Mouse (Mus musculus): ENCODE data around the gene Mpv17l2. TPM values are rescaled to one million over a fixed set of nuclear protein-coding genes. Genes with fewer than 3 reads are reported as not detected.

The Mpv17l2 gene
- polyA plus RNA-seq, 1 experiment from 2014 or later, result 38.4 TPM

DNA sequence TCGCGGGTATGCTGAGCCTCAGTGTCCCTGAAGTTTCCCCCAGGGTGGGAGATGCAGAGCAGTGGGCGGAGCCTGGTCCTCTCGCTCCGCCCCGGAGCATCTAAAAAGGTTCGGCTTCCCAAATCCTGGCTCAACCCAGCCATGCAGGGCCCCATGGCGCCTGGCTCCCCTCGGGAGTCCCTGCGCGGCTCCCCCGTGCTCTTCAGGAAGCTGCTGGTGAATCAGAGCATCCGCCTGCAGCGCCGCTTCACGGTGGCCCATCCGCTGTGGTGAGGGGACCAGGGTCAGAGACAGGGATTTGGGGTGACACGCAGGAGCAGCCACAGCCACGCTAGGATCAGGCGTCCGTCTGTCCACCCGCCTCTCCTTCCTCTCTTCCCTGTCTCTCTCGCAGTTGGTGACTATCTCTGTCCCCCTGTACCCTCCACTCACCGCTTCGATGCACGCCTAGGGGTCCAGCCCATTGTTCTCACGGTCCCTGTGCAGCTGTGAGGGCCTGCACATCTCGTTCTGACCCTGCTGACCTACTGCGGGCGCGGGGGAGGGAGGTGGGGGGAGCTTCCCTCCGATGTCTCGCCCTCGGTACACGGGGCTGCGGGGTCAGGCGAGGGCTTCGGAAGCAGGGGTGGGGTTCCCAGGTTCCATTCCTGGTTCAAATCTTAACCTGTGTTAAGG is 17.6 kb downstream of the Mpv17l2 start:
- ATAC-seq (replicated peaks), result no peak; the same call in 1 of the 2 replicates
- H3K4me3 ChIP-seq, result peak overlapping the region; percentile 24
- H3K27ac ChIP-seq, result no peak overlapping the region
- H3K9me3 ChIP-seq, result no peaks in the 10 kb centered on the region
- peak overlapping the region; percentile 21; the same call in 1 of the 2 replicates for H3K9ac ChIP-seq
- H3K4me2 ChIP-seq, result peak overlapping the region; percentile 54
- peaks cover 17% of the 10 kb centered on the region for H3K4me1 ChIP-seq
- H3K36me3 ChIP-seq (replicated peaks), result no peaks in the 10 kb centered on the region
- peaks cover 53% of the 10 kb centered on the region for H3K27me3 ChIP-seq (replicated peaks)
- WGBS, result 2% methylated on average over 38 of the region's 38 CpGs

- Histone ChIP-seq H3K27me3 (replicated peaks) (peaks cover 52% of the 10 kb centered on the region), H3K36me3 (replicated peaks) (no peaks in the 10 kb centered on the region), H3K9me3 (no peaks in the 10 kb centered on the region), H3K27ac (no peak overlapping the region), H3K4me2 (no peak overlapping the region), H3K9ac (no peak overlapping the region), H3K4me3 (no peak overlapping the region), H3K4me1 (peaks cover 17% of the 10 kb centered on the region)
- WGBS, result 77% methylated on average over 11 of the region's 11 CpGs
- no peak for ATAC-seq (replicated peaks)
These were observed 18.6 kb downstream of the Mpv17l2 start for GRCm38 (mm10) chr8:70742176-70742575.

- Histone ChIP-seq H3K4me3 (no peak overlapping the region), H3K27ac (no peak overlapping the region), H3K36me3 (replicated peaks) (no peaks in the 10 kb centered on the region), H3K4me1 (peaks cover 17% of the 10 kb centered on the region), H3K9ac (no peak overlapping the region), H3K27me3 (replicated peaks) (peaks cover 48% of the 10 kb centered on the region), H3K9me3 (no peaks in the 10 kb centered on the region), H3K4me2 (no peak overlapping the region)
- no peak for ATAC-seq (replicated peaks)
- 72% methylated on average over 5 of the region's 5 CpGs for WGBS
These were observed 19.1 kb downstream of the Mpv17l2 start for GRCm38 (mm10) chr8:70741661-70742060.

- H3K27me3 ChIP-seq (replicated peaks), result peaks cover 19% of the 10 kb centered on the region
- no peak overlapping the region for H3K9ac ChIP-seq
- no peak overlapping the region for H3K4me2 ChIP-seq
- no peak overlapping the region for H3K4me3 ChIP-seq
- H3K4me1 ChIP-seq, result peaks cover 4% of the 10 kb centered on the region
- H3K36me3 ChIP-seq (replicated peaks), result no peaks in the 10 kb centered on the region
- H3K27ac ChIP-seq, result no peak overlapping the region
- ATAC-seq (replicated peaks), result no peak
- WGBS, result 79% methylated on average over 3 of the region's 3 CpGs
- H3K9me3 ChIP-seq, result no peaks in the 10 kb centered on the region
These were observed 22.5 kb downstream of the Mpv17l2 start for GRCm38 (mm10) chr8:70738211-70738610.

- Histone ChIP-seq H3K4me1 (no peaks in the 10 kb centered on the region), H3K4me3 (no peak overlapping the region), H3K27me3 (replicated peaks) (peaks cover 14% of the 10 kb centered on the region), H3K36me3 (replicated peaks) (no peaks in the 10 kb centered on the region), H3K27ac (no peak overlapping the region), H3K9ac (no peak overlapping the region), H3K4me2 (no peak overlapping the region), H3K9me3 (no peaks in the 10 kb centered on the region)
- ATAC-seq (replicated peaks), result no peak
- 72% methylated on average over 5 of the region's 5 CpGs for WGBS
These were observed 23.0 kb downstream of the Mpv17l2 start for GRCm38 (mm10) chr8:70737705-70738104.

GRCm38 (mm10) chr8:70730956-70731355 is 29.8 kb downstream of the Mpv17l2 start:
- Histone ChIP-seq H3K9ac (no peak overlapping the region), H3K4me2 (no peak overlapping the region), H3K27me3 (replicated peaks) (peaks cover 43% of the 10 kb centered on the region), H3K27ac (no peak overlapping the region), H3K36me3 (replicated peaks) (no peaks in the 10 kb centered on the region), H3K9me3 (no peaks in the 10 kb centered on the region), H3K4me3 (no peak overlapping the region), H3K4me1 (0 out of 2 replicates have a peak, but pooled peaks cover 4% of the 10 kb centered on the region)
- ATAC-seq (replicated peaks), result no peak
- WGBS, result 90% methylated on average over 4 of the region's 4 CpGs

- no peak for ATAC-seq (replicated peaks)
- no peak overlapping the region; the same call in 1 of the 2 replicates for H3K9ac ChIP-seq
- WGBS, result 6% methylated on average over 34 of the region's 34 CpGs
- no peaks in the 10 kb centered on the region for H3K36me3 ChIP-seq (replicated peaks)
- H3K4me1 ChIP-seq, result 0 out of 2 replicates have a peak, but pooled peaks cover 4% of the 10 kb centered on the region
- H3K9me3 ChIP-seq, result no peaks in the 10 kb centered on the region
- H3K27ac ChIP-seq, result no peak overlapping the region
- peak overlapping the region; percentile 44 for H3K4me2 ChIP-seq
- 0 out of 2 replicates have a peak overlapping the region, but pooled peaks have one; percentile 20 for H3K4me3 ChIP-seq
- peaks cover 45% of the 10 kb centered on the region for H3K27me3 ChIP-seq (replicated peaks)
These were observed 30.8 kb downstream of the Mpv17l2 start for GRCm38 (mm10) chr8:70729808-70730475.

GRCm38 (mm10) chr8:70726721-70727120 is 34.0 kb downstream of the Mpv17l2 start:
- H3K9me3 ChIP-seq, result no peaks in the 10 kb centered on the region
- ATAC-seq (replicated peaks), result no peak
- H3K27me3 ChIP-seq (replicated peaks), result peaks cover 42% of the 10 kb centered on the region
- no peak overlapping the region for H3K4me2 ChIP-seq
- no peak overlapping the region for H3K4me3 ChIP-seq
- no peak overlapping the region for H3K27ac ChIP-seq
- no peaks in the 10 kb centered on the region for H3K36me3 ChIP-seq (replicated peaks)
- H3K9ac ChIP-seq, result no peak overlapping the region
- 40% methylated on average over 11 of the region's 11 CpGs for WGBS
- H3K4me1 ChIP-seq, result 0 out of 2 replicates have a peak, but pooled peaks cover 4% of the 10 kb centered on the region

DNA sequence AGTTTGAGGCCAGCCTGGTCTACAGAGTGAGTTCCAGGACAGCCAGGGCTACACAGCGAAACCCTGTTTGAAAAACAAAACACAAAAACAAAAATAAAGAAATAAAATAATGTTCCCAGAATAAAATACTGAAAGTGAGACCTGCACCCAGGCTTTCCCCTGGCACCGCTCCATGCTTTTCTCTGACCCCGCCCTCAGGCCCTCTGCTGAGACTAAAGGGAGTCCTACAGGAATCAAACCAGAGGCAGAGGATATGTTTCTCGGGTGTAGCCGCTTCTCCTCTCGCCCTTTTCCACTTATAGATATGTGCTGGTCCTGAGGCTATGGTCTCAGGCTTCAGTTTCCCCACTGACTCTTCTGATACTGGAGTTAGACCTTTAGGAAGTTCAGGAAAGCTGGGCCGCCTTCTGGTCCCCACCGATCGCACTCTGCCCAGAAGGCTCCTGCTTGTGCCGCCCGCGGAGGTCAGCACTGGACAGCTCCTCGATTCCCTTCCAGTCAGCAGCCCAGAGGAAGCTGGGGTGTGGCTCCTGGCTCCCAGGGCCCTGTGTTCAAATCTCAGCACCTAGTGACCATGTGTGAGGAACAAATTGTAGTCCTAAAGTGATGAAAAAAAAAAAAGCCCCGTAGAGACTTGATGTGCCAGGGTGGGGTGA is 34.8 kb downstream of the Mpv17l2 start:
- Histone ChIP-seq H3K4me3 (no peak overlapping the region), H3K4me2 (no peak overlapping the region), H3K36me3 (replicated peaks) (no peaks in the 10 kb centered on the region), H3K9ac (no peak overlapping the region), H3K9me3 (no peaks in the 10 kb centered on the region), H3K27ac (no peak overlapping the region), H3K27me3 (replicated peaks) (peaks cover 38% of the 10 kb centered on the region), H3K4me1 (0 out of 2 replicates have a peak, but pooled peaks cover 4% of the 10 kb centered on the region)
- WGBS, result 29% methylated on average over 14 of the region's 14 CpGs
- no peak for ATAC-seq (replicated peaks)

DNA sequence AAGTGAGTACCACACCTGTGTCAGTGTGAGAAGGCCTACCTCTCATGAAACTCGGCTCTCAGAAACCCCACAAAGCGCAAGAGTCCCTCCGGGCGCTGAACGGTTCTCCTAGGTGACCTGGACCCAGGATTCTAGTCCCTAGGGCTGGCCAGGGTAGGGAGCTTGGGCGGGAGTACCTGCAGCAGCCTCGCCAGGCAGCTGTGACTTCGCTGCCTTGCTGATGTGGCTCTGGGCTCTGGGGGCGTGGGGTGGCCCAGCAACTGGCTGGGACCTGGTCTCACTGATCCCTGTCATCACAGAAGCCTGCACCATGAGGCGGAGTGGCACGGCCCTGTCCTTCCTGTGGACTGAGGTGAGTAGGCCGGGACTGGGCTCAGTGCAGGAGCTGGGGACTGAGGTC is 36.5 kb downstream of the Mpv17l2 start:
- Histone ChIP-seq H3K27me3 (replicated peaks) (peaks cover 23% of the 10 kb centered on the region), H3K27ac (no peak overlapping the region), H3K4me2 (no peak overlapping the region), H3K36me3 (replicated peaks) (no peaks in the 10 kb centered on the region), H3K9ac (no peak overlapping the region), H3K9me3 (no peaks in the 10 kb centered on the region), H3K4me3 (no peak overlapping the region), H3K4me1 (no peaks in the 10 kb centered on the region)
- no peak for ATAC-seq (replicated peaks)
- WGBS, result 81% methylated on average over 12 of the region's 12 CpGs

GRCm38 (mm10) chr8:70723486-70724210 is 37.1 kb downstream of the Mpv17l2 start, which contains the start of gene Pde4c:
Gene Pde4c (plus strand): TSS chr8:70723720.
- H3K9ac ChIP-seq, result no peak within 1 kb of the TSS
- WGBS, result 76% methylated on average over 7 of the region's 7 CpGs
- H3K4me3 ChIP-seq, result no peak within 1 kb of the TSS
- H3K36me3 ChIP-seq (replicated peaks), result no peaks in the 10 kb centered on the region
- no peak within 1 kb of the TSS for H3K27ac ChIP-seq
- no peaks in the 10 kb centered on the region for H3K4me1 ChIP-seq
- no peak within 1 kb of the TSS for H3K4me2 ChIP-seq
- H3K9me3 ChIP-seq, result no peaks in the 10 kb centered on the region
- H3K27me3 ChIP-seq (replicated peaks), result peaks cover 17% of the 10 kb centered on the region
- no peak for ATAC-seq (replicated peaks)

DNA sequence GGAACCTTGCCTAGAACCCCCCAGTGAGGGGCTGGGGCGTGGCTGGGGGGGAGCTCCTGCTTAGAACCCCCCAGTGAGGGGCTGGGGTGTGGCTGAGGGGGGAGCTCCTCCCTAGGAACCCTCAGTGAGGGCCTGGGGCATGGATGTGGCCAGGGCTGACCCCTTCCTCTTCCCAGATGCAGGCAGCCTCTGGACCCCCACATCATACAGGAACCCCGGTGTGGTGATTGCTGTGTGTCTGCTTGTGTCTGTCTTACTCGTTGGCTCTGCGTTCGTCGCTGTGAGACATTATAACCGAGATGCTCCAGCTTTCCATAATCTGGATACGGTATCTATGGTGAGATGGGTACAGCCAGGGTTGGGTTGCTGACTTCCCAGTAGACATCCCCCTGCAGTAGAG is 39.1 kb downstream of the Mpv17l2 start:
- Histone ChIP-seq H3K9ac (no peak overlapping the region), H3K9me3 (no peaks in the 10 kb centered on the region), H3K36me3 (replicated peaks) (no peaks in the 10 kb centered on the region), H3K27me3 (replicated peaks) (peaks cover 6% of the 10 kb centered on the region; the same call in 1 of the 2 replicates), H3K4me2 (no peak overlapping the region), H3K4me3 (no peak overlapping the region), H3K4me1 (no peaks in the 10 kb centered on the region), H3K27ac (no peak overlapping the region)
- 86% methylated on average over 8 of the region's 8 CpGs for WGBS
- no peak for ATAC-seq (replicated peaks)

All from midbrain, embryonic 15.5 days (tissue).